Mouse (Mus musculus) c-Kit-negative CD71-positive TER-119-positive erythroid progenitor cells, embryonic 14.5 days (primary cell): ENCODE data around the gene Grip2.
A peak's percentile ranks its signal among the peaks of the same experiment; 100 is the strongest.

Source experiments
- DNase-seq: peaks from one replicate; pipeline ENCODE4 v3.0.0-alpha.2; 2013; ENCODE audit warnings: low read depth, low spot score

Grip2 gene

DNA sequence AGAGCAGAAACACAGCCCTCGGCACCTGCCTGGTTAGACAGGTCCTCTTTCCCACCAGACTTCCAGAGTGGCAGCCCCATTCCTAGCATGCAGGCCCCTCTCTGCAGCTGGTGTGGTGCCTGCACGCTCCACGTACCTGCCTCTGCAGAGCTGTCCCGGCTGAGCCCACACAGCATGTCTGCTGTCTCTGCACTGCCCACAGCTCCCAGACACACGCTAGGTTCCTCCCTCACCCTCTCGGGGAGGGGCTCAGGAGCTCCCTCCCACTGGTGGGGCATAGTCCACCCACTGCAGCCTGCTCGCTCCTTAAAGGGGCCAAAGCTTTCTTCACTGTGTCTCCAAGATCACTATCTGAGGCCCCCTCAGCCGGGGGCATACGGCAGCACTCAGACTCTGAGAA lies 31.0 kb downstream of the Grip2 start:
- DNase-seq: no peak

GRCm38 (mm10) chr6:91795640-91796039 lies 31.4 kb downstream of the Grip2 start:
- DNase-seq: no peak

GRCm38 (mm10) chr6:91788311-91788798 lies 38.7 kb downstream of the Grip2 start:
- no peak for DNase-seq

DNA sequence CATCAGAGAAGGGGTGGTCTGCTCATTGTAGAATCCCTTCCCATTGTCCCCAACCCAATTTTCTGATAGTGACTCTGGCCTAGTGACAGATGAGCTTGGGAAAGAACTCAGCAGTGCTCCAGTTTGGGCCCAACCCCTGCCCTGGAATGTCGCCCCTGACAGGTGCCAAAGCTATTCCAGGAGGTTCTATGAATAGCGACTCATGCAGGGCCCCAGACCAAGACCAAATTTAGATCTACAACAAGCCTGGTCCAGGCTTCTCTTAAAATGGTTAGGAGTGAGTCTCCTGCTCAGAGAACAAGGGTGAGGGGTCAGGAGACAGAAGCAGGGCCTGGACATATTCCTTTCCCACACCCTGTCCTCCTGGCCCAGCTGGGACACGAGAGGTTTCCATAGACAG lies 42.0 kb downstream of the Grip2 start:
- no peak for DNase-seq

DNA sequence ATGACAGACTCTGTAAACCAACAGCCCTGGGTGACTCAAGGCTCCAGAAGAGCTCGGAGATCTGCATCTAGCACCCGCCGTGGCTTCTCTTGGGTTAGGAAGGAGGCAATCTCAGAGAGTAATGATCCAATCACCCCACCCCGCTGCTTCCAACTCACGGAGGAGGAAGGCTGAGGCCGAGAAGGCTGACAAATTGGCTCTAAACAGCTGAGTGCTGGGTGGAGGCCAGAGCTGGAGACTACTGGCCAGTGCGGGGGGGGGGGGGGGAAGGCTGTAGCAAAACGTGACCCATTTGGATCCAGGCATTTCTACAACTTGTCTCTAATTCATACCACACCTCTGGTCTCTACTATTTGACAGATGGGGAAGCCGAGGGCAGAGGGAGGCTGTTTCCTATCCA lies 47.8 kb downstream of the Grip2 start:
- DNase-seq: no peak

DNA sequence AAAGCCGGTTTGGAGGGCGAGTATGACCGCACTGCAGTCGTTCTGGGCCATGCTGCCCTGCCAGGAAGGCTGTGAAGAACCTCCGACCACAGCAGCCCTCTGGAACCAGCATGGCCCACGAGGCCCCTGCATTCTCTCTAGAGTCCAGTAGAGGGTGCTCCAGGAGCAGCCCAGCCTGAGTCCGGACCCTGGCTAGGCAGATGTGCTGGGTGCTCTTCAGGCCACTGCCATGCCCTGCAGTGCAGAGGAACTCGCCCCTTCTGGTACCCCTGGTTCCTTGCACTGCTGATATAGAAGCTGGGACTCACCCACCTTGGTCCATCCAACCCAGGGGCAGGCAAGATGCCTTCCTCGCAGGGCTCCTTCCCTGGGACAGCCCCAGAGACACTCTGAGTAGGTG lies 50.5 kb downstream of the Grip2 start:
- no peak for DNase-seq

- no peak for DNase-seq
Measured at GRCm38 (mm10) chr6:91773951-91774350, 53.1 kb downstream of the Grip2 start.

DNA sequence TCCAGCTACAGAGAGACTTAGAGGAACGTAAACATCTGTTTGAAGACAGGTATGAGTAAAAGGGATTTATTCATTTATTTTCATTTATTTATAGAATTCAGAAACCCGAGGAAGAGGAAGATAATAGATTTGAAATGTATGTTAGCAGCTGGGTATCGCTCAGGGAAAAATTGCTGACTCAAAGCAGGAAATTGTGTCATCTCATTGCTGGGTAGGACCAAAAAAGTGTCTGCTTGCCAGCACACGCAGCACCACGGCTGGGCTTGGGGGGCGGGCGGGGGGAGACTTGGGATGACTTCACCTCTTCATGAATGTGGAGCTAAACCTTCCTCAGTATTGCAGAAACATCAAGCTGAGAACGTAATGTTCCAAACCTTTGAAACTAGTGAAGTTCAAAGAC lies 59.5 kb downstream of the Grip2 start:
- DNase-seq: no peak

- no peak for DNase-seq
Measured at GRCm38 (mm10) chr6:91762051-91762742, 64.9 kb downstream of the Grip2 start.

DNA sequence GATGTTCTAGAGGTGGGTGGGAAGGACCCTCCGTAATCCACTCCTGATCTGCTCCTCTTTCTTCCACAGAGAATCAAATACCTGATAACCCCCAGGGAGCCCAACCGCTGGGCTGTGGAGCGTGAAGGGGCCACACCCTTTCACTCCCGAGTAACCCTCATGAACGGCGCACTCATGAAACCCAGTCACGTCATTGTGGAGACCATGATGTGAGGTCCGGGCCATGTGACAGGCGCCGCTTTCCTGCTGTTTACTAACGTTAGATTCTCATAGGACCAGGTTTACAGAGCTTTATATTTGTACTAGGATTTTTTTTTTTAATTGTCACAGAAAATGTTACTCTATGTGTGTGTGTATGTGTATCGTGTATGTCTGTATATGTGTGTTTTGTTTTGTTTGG lies 72.2 kb downstream of the Grip2 start:
- no peak for DNase-seq

GRCm38 (mm10) chr6:91754098-91754497 lies 73.0 kb downstream of the Grip2 start:
- DNase-seq: no peak

GRCm38 (mm10) chr6:91752884-91753283 lies 74.2 kb downstream of the Grip2 start:
- DNase-seq: no peak

- no peak for DNase-seq
Measured at GRCm38 (mm10) chr6:91750976-91751375, 76.1 kb downstream of the Grip2 start.

DNA sequence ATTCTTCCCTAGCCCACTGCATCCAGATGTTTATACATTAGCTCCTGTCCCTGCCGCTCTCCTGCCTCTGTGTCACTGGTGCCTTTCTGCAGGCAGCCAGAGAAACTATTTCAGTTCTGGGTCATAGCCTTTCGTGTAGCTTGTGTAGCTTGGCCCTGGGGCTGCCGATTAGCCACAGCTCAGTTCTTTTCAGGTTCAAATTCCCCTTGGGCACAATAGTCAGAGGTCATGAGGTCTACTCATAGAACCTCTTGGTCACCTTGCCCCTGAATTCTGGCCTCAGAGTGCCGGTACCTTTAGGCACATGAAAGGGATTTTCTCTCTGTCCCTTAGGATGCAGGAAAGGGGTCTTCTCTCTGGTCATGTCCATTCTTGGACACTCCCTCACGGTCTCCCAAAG lies 80.3 kb downstream of the Grip2 start:
- DNase-seq: no peak

DNA sequence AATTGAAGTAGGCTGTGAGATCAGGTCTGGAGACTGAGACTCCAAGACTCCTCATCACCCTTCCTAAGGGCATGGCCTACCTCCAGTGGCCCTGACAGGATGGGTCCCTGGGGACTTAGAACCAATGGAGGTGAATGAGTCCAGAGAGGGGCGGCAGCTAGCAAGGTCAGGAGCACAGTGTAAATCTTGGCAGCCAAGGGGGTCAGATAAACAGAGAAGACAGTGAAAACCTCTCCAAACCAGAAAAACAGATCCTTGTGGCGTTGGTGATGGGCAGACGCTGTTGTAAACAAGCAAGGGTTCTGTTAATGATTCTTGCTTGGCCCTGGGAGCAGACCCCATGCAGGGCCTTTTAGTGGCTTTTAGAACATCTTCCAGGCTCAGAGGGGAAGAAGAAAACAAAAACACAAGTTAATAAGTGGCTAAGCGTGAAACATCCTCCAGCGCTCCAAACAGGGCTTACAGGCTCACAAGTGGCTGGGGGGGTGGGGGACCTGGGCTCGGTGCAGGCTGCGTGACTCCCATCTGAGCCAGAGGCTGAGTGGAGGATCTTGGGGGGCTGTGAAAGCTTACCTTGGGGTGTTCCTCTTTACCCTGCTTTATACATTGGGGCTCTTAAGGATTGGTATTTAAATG lies 81.0 kb downstream of the Grip2 start:
- DNase-seq: no peak

DNA sequence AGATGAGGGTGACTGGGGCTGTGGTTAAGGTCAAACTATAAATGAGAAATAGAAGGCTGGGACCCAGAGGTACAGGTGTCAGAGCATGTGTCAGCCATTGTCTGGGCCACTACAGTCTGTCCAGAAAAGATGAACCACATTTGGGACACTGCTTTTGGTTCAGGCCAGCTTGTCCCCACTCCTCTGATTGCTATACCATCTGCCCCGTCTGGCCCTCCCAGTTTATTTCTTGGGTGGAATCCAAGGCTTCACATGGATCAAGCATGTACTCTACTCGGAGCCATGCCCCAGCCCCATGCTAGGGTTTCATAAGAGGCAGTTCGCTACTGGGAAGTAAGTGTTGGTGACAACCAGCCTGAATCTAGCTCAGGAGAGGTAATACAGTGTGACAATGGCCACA lies 81.8 kb downstream of the Grip2 start:
- DNase-seq: no peak

DNA sequence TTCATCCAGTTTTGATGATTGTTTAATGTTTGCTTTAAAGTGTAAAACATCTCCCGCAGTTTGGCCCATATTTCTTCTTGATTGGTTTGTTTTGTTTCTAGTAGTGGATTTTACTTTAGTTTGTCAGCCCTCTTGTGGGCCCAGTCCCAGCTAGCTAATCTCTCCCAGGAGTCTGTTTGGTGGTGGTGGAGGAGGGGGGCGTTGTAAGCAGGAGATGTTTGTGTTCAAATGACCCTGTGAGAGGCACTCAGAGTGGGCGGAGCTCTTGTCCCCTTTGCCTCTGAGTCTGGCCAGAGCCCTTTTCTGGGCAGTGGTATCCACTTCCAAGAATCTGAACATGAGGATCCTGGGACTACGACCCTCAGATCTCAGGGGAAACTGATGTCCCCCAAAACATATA lies 83.2 kb downstream of the Grip2 start:
- DNase-seq: no peak

DNA sequence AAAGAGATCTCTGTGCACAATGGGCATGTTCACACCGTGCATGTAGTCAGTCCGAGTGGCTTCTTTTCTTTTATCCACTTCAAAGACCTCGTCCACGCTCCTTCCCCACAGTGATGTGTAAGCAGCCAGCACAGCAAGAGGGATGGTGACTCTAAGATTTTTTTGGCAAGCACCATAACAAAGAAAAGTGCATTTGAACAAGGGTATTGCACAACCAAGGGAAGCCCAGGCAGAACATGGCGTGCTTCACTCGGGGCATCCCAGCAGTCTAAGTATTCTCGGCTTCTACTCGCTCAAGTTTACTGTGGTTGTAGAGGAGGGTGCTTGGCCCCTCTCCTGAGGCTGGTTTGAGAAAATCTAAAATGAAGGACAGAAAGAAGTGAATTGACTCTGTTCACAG lies 84.1 kb downstream of the Grip2 start:
- no peak for DNase-seq

DNA sequence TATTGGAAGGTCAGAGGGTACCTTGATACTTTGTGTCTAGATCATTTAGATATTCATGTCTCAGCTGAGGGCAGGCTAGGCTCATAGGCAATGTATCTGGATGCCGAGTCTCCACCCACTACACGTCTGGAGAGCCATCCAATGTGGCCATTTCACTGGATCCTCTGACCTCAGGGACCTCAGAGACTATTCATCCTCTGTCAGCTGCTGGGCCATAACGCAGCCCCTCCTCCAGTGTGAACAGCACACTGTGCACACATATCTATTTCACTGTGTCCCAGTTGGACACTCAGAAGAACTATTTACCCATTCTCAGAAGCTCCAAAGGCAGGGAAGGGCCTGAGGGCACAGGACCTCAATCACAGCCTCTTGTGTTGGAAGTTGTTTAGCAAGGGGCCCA lies 84.6 kb downstream of the Grip2 start:
- no peak for DNase-seq

GRCm38 (mm10) chr6:91741046-91741445 lies 86.0 kb downstream of the Grip2 start:
- DNase-seq: peak; percentile 9

DNA sequence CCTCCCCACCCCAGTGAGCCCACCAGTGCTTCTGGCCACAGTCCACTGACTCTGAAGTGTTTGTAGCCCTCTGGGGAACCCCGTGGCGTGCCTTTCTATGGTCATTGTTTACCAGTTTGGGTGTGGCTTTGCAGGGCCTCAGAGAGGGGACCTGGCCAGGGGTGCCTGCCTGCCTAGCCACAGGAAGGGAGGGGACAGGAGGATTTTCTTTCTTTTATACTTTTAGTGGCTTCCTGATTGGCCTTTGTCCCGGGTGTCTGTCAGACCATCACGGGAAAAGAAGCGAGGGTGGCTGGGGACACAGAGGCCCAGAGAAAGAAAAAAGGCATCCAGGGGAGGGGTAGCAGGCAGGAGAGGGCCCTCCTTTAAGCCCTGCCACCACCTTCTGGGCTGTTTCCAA lies 89.0 kb downstream of the Grip2 start:
- no peak for DNase-seq

GRCm38 (mm10) chr6:91737451-91737850 lies 89.6 kb downstream of the Grip2 start:
- no peak for DNase-seq

DNA sequence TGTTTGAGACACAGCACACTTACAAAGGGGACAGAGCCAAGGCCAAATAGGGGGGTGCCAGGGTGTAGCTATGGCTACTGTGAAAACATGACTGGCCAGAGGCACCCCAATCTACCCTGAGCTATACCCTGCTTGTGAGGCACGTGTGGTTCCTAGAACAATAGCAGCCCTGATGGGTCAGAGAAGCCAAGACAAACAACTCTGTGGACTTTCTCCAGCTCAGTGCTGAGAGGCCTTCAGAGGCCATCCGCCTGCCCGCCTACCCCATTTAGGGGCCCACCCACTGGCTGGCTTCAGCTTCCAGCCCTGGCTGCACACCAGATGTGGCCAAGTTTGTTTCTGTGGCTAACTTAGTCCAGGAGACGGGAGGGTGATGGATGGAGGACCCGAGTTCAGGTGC lies 90.6 kb downstream of the Grip2 start:
- no peak for DNase-seq

GRCm38 (mm10) chr6:91732138-91732537 lies 94.9 kb downstream of the Grip2 start:
- no peak for DNase-seq
